Mouse (Mus musculus): Measurements from ENCODE around the gene Svs1. TPM values are rescaled to one million over a fixed set of nuclear protein-coding genes. Genes with fewer than 3 reads are reported as not detected.

Svs1 gene
- polyA plus RNA-seq, 1 experiment from 2014 or later: not detected

- Histone ChIP-seq H3K27me3 (ENCODE audit: control insufficient read depth, insufficient read depth, low read length) (no peaks in the 10 kb centered on the region), H3K27ac (replicated peaks in 1 of 2; ENCODE audit: control insufficient read depth in 1 of 2, insufficient read depth in 1 of 2, low read depth in 2 of 2, low read length in 2 of 2) (no peak overlapping the region), H3K4me2 (ENCODE audit: low read length) (no peak overlapping the region), H3K9me3 (ENCODE audit: control insufficient read depth, low read length) (peaks cover 4% of the 10 kb centered on the region; the same call in 1 of the 2 replicates), H3K9ac (ENCODE audit: low read length) (no peak overlapping the region), H3K4me3 (ENCODE audit: control insufficient read depth in 1 of 2, insufficient read depth in 1 of 2, low read depth in 1 of 2, low read length in 2 of 2) (no peak overlapping the region), H3K36me3 (ENCODE audit: control insufficient read depth, insufficient read depth, low read length) (no peaks in the 10 kb centered on the region), H3K4me1 (ENCODE audit: control insufficient read depth in 2 of 2, insufficient read depth in 2 of 2, low read length in 2 of 2) (peaks cover 3 to 6% of the 10 kb centered on the region in 2 experiments; a peak in 2 of 4 replicates)
- WGBS: 69% methylated on average over 1 of the region's 1 CpGs
- no peak for ATAC-seq (ENCODE audit: insufficient number of reproducible peaks, insufficient read depth, low FRiP score, low read depth)
Observed at GRCm38 (mm10) chr6:49009665-49010064, 23.0 kb downstream of the Svs1 start.

- Histone ChIP-seq H3K36me3 (ENCODE audit: control insufficient read depth, insufficient read depth, low read length) (no peaks in the 10 kb centered on the region), H3K27ac (replicated peaks in 1 of 2; ENCODE audit: control insufficient read depth in 1 of 2, insufficient read depth in 1 of 2, low read depth in 2 of 2, low read length in 2 of 2) (no peak overlapping the region), H3K4me2 (ENCODE audit: low read length) (no peak overlapping the region), H3K4me1 (ENCODE audit: control insufficient read depth in 2 of 2, insufficient read depth in 2 of 2, low read length in 2 of 2) (peaks cover 3 to 6% of the 10 kb centered on the region in 2 experiments; a peak in 2 of 4 replicates), H3K9ac (ENCODE audit: low read length) (no peak overlapping the region), H3K4me3 (ENCODE audit: control insufficient read depth in 1 of 2, insufficient read depth in 1 of 2, low read depth in 1 of 2, low read length in 2 of 2) (no peak overlapping the region), H3K27me3 (ENCODE audit: control insufficient read depth, insufficient read depth, low read length) (no peaks in the 10 kb centered on the region), H3K9me3 (ENCODE audit: control insufficient read depth, low read length) (peaks cover 4% of the 10 kb centered on the region; the same call in 1 of the 2 replicates)
- no peak for ATAC-seq (ENCODE audit: insufficient number of reproducible peaks, insufficient read depth, low FRiP score, low read depth)
- WGBS: 78% methylated on average over 5 of the region's 5 CpGs
Observed at GRCm38 (mm10) chr6:49011191-49011590, 24.5 kb downstream of the Svs1 start.

- ATAC-seq (ENCODE audit: insufficient number of reproducible peaks, insufficient read depth, low FRiP score, low read depth): no peak
- 73% methylated on average over 4 of the region's 4 CpGs for WGBS
- Histone ChIP-seq H3K27ac (replicated peaks in 1 of 2; ENCODE audit: control insufficient read depth in 1 of 2, insufficient read depth in 1 of 2, low read depth in 2 of 2, low read length in 2 of 2) (no peak overlapping the region), H3K4me2 (ENCODE audit: low read length) (no peak overlapping the region), H3K9ac (ENCODE audit: low read length) (no peak overlapping the region), H3K36me3 (ENCODE audit: control insufficient read depth, insufficient read depth, low read length) (no peaks in the 10 kb centered on the region), H3K4me1 (ENCODE audit: control insufficient read depth in 2 of 2, insufficient read depth in 2 of 2, low read length in 2 of 2) (peaks cover 5 to 6% of the 10 kb centered on the region in 2 experiments; a peak in 2 of 4 replicates), H3K4me3 (ENCODE audit: control insufficient read depth in 1 of 2, insufficient read depth in 1 of 2, low read depth in 1 of 2, low read length in 2 of 2) (no peak overlapping the region), H3K27me3 (ENCODE audit: control insufficient read depth, insufficient read depth, low read length) (no peaks in the 10 kb centered on the region), H3K9me3 (ENCODE audit: control insufficient read depth, low read length) (peaks cover 4% of the 10 kb centered on the region; the same call in 1 of the 2 replicates)
Observed at GRCm38 (mm10) chr6:49013023-49013422, 26.4 kb downstream of the Svs1 start.

- H3K9me3 ChIP-seq (ENCODE audit: control insufficient read depth, low read length): peaks cover 4% of the 10 kb centered on the region; the same call in 1 of the 2 replicates
- H3K4me1 ChIP-seq (ENCODE audit: control insufficient read depth in 2 of 2, insufficient read depth in 2 of 2, low read length in 2 of 2): peaks cover 3% of the 10 kb centered on the region in 2 experiments; a peak in 2 of 4 replicates
- H3K4me3 ChIP-seq (ENCODE audit: control insufficient read depth in 1 of 2, insufficient read depth in 1 of 2, low read depth in 1 of 2, low read length in 2 of 2): no peak overlapping the region
- H3K27ac ChIP-seq (replicated peaks in 1 of 2; ENCODE audit: control insufficient read depth in 1 of 2, insufficient read depth in 1 of 2, low read depth in 2 of 2, low read length in 2 of 2): no peak overlapping the region
- ATAC-seq (ENCODE audit: insufficient number of reproducible peaks, insufficient read depth, low FRiP score, low read depth): no peak
- no peaks in the 10 kb centered on the region for H3K36me3 ChIP-seq (ENCODE audit: control insufficient read depth, insufficient read depth, low read length)
- no peaks in the 10 kb centered on the region for H3K27me3 ChIP-seq (ENCODE audit: control insufficient read depth, insufficient read depth, low read length)
- H3K4me2 ChIP-seq (ENCODE audit: low read length): no peak overlapping the region
- no peak overlapping the region for H3K9ac ChIP-seq (ENCODE audit: low read length)
- 72% methylated on average over 3 of the region's 3 CpGs for WGBS
Observed at GRCm38 (mm10) chr6:49013458-49013857, 26.8 kb downstream of the Svs1 start.

GRCm38 (mm10) chr6:49017150-49017549 lies 30.5 kb downstream of the Svs1 start:
- 56% methylated on average over 12 of the region's 12 CpGs for WGBS
- H3K4me1 ChIP-seq (ENCODE audit: control insufficient read depth in 2 of 2, insufficient read depth in 2 of 2, low read length in 2 of 2): peaks cover 0 to 2% of the 10 kb centered on the region in 2 experiments; a peak in 1 of 4 replicates
- no peak overlapping the region; the same call in 1 of the 2 replicates for H3K4me2 ChIP-seq (ENCODE audit: low read length)
- H3K27ac ChIP-seq (replicated peaks in 1 of 2; ENCODE audit: control insufficient read depth in 1 of 2, insufficient read depth in 1 of 2, low read depth in 2 of 2, low read length in 2 of 2): no peak overlapping the region
- no peak overlapping the region for H3K4me3 ChIP-seq (ENCODE audit: control insufficient read depth in 1 of 2, insufficient read depth in 1 of 2, low read depth in 1 of 2, low read length in 2 of 2)
- no peak overlapping the region for H3K9ac ChIP-seq (ENCODE audit: low read length)
- H3K9me3 ChIP-seq (ENCODE audit: control insufficient read depth, low read length): no peaks in the 10 kb centered on the region
- no peaks in the 10 kb centered on the region for H3K27me3 ChIP-seq (ENCODE audit: control insufficient read depth, insufficient read depth, low read length)
- no peaks in the 10 kb centered on the region for H3K36me3 ChIP-seq (ENCODE audit: control insufficient read depth, insufficient read depth, low read length)
- no peak for ATAC-seq (ENCODE audit: insufficient number of reproducible peaks, insufficient read depth, low FRiP score, low read depth)

GRCm38 (mm10) chr6:49019341-49019740 lies 32.7 kb downstream of the Svs1 start:
- no peaks in the 10 kb centered on the region for H3K27me3 ChIP-seq (ENCODE audit: control insufficient read depth, insufficient read depth, low read length)
- no peaks in the 10 kb centered on the region for H3K36me3 ChIP-seq (ENCODE audit: control insufficient read depth, insufficient read depth, low read length)
- H3K4me3 ChIP-seq (ENCODE audit: control insufficient read depth in 1 of 2, insufficient read depth in 1 of 2, low read depth in 1 of 2, low read length in 2 of 2): no peak overlapping the region
- no peaks in the 10 kb centered on the region for H3K9me3 ChIP-seq (ENCODE audit: control insufficient read depth, low read length)
- H3K4me1 ChIP-seq (ENCODE audit: control insufficient read depth in 2 of 2, insufficient read depth in 2 of 2, low read length in 2 of 2): peaks cover 0 to 2% of the 10 kb centered on the region in 2 experiments; a peak in 1 of 4 replicates
- no peak overlapping the region for H3K4me2 ChIP-seq (ENCODE audit: low read length)
- ATAC-seq (ENCODE audit: insufficient number of reproducible peaks, insufficient read depth, low FRiP score, low read depth): no peak
- no peak overlapping the region for H3K9ac ChIP-seq (ENCODE audit: low read length)
- H3K27ac ChIP-seq (replicated peaks in 1 of 2; ENCODE audit: control insufficient read depth in 1 of 2, insufficient read depth in 1 of 2, low read depth in 2 of 2, low read length in 2 of 2): no peak overlapping the region
- WGBS: 94% methylated on average over 1 of the region's 1 CpGs

- no peak overlapping the region for H3K9ac ChIP-seq (ENCODE audit: low read length)
Observed at GRCm38 (mm10) chr6:49021141-49022012, 34.7 kb downstream of the Svs1 start.

More at GRCm38 (mm10) chr6:49021141-49022012, 34.7 kb downstream of the Svs1 start:
- no peak overlapping the region for H3K4me2 ChIP-seq (ENCODE audit: low read length)
- ATAC-seq (ENCODE audit: insufficient number of reproducible peaks, insufficient read depth, low FRiP score, low read depth): no peak
- H3K27ac ChIP-seq (replicated peaks in 1 of 2; ENCODE audit: control insufficient read depth in 1 of 2, insufficient read depth in 1 of 2, low read depth in 2 of 2, low read length in 2 of 2): no peak overlapping the region
- H3K4me3 ChIP-seq (ENCODE audit: control insufficient read depth in 1 of 2, insufficient read depth in 1 of 2, low read depth in 1 of 2, low read length in 2 of 2): no peak overlapping the region
- H3K9me3 ChIP-seq (ENCODE audit: control insufficient read depth, low read length): no peaks in the 10 kb centered on the region
- no peaks in the 10 kb centered on the region for H3K36me3 ChIP-seq (ENCODE audit: control insufficient read depth, insufficient read depth, low read length)
- WGBS: 80% methylated on average over 14 of the region's 14 CpGs
- no peaks in the 10 kb centered on the region for H3K27me3 ChIP-seq (ENCODE audit: control insufficient read depth, insufficient read depth, low read length)
- peaks cover 0 to 2% of the 10 kb centered on the region in 2 experiments; a peak in 1 of 4 replicates for H3K4me1 ChIP-seq (ENCODE audit: control insufficient read depth in 2 of 2, insufficient read depth in 2 of 2, low read length in 2 of 2)
